Mouse (Mus musculus): ENCODE results near the gene Asphd1. TPM values are rescaled to one million over a fixed set of nuclear protein-coding genes. Genes with fewer than 3 reads are reported as not detected.
A peak's percentile ranks its signal among the peaks of the same experiment; 100 is the strongest.

Asphd1 gene
- polyA plus RNA-seq, 1 experiment from 2014 or later: 0.13 TPM

DNA sequence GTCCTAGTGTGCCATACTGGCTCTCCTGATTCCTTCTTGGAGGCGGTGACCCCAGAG is 26.3 kb upstream of the Asphd1 start, which contains the start of gene Cdipt:
Cdipt (plus strand) TSS at position 22 of the 57 bp plus-strand sequence.
- peak within 1 kb of the TSS; percentile 97 for H3K27ac ChIP-seq
- peak within 1 kb of the TSS; percentile 96 for H3K9ac ChIP-seq
- ATAC-seq (ENCODE audit: insufficient number of reproducible peaks, insufficient read depth, low FRiP score, low TSS enrichment, low read depth): no peak
- WGBS: 0% methylated on average over 1 of the region's 1 CpGs
- peaks cover 10% of the 10 kb centered on the region for H3K4me1 ChIP-seq
- H3K4me3 ChIP-seq: peak within 1 kb of the TSS; percentile 85
- H3K9me3 ChIP-seq: no peaks in the 10 kb centered on the region
- H3K27me3 ChIP-seq: no peaks in the 10 kb centered on the region
- H3K36me3 ChIP-seq: peaks cover 27% of the 10 kb centered on the region
- peak within 1 kb of the TSS; percentile 89 for H3K4me2 ChIP-seq

DNA sequence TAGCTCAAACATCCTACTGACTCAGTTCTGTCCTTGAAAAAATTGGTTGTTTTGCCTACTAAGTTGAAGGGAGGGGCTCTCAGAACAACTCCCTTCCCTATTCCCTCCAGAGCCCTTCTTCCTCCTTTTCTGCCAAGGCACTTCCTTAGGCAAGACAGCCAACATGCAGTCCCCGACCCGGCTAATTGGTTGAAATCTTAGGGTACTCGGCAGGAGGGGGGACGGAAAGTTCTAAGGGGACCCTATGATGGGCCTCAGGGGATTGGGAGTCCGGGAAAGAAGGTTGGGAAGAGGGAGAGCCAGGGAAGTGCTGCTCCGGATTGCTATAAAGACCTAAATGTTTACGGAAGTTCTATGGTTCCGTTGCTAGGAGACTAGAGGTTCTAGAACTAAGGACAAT is 26.1 kb upstream of the Asphd1 start:
- Histone ChIP-seq H3K9me3 (no peaks in the 10 kb centered on the region), H3K4me1 (peaks cover 10% of the 10 kb centered on the region), H3K36me3 (peaks cover 26% of the 10 kb centered on the region), H3K27me3 (no peaks in the 10 kb centered on the region), H3K4me2 (peak overlapping the region; percentile 89), H3K4me3 (peak overlapping the region; percentile 85), H3K9ac (peak overlapping the region; percentile 96), H3K27ac (peak overlapping the region; percentile 97; the same call in 1 of the 2 replicates)
- ATAC-seq (ENCODE audit: insufficient number of reproducible peaks, insufficient read depth, low FRiP score, low TSS enrichment, low read depth): no peak
- 8% methylated on average over 8 of the region's 8 CpGs for WGBS

DNA sequence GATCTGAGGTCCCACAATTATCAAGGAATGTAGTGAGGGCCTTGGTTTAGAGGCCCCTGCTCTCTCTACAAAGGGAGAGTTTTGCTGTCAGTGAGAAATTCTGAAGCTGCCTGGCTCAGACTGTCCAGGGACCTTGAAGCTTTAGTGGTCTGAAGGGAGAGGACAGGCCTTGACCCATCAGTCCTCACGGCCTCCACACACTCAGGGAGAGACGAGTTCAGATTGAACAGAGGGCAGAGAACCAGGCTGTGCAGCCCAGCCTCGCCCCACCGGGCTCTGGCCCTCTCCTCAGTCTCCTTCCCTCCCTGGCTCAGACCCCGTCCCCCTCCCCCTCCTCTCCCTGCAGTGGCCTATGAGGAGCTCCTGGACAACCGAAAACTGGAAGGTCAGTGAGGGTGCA is 18.0 kb upstream of the Asphd1 start:
- H3K27ac ChIP-seq: no peak overlapping the region
- H3K4me2 ChIP-seq: no peak overlapping the region
- no peaks in the 10 kb centered on the region for H3K36me3 ChIP-seq
- no peak overlapping the region for H3K9ac ChIP-seq
- no peaks in the 10 kb centered on the region for H3K9me3 ChIP-seq
- H3K4me3 ChIP-seq: no peak overlapping the region
- 58% methylated on average over 6 of the region's 6 CpGs for WGBS
- no peak for ATAC-seq (ENCODE audit: insufficient number of reproducible peaks, insufficient read depth, low FRiP score, low TSS enrichment, low read depth)
- no peaks in the 10 kb centered on the region for H3K4me1 ChIP-seq
- H3K27me3 ChIP-seq: peaks cover 21% of the 10 kb centered on the region

DNA sequence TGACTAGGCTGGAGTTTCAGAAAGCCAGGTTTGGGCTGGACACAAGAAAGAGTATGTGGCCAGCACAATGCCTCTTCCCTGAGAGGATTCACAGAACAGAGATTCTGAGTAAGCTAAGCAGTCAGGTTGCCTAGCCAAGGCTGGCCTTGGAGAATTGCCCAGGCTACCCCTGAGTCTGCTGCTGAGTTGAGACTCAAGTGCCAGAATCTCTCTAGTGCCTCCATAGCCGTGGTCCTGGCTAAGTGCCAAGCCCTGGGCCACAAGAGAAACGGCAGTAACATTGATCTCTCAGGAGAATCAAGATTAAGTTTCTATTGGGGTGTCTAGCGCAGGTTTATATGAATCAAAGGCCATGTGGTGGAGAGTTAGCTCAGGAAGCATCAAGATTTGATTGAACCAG is 16.2 kb upstream of the Asphd1 start:
- Histone ChIP-seq H3K4me2 (no peak overlapping the region), H3K27ac (no peak overlapping the region), H3K4me1 (no peaks in the 10 kb centered on the region), H3K36me3 (no peaks in the 10 kb centered on the region), H3K4me3 (no peak overlapping the region), H3K9me3 (no peaks in the 10 kb centered on the region), H3K9ac (no peak overlapping the region), H3K27me3 (peaks cover 24% of the 10 kb centered on the region)
- 51% methylated on average over 3 of the region's 3 CpGs for WGBS
- no peak for ATAC-seq (ENCODE audit: insufficient number of reproducible peaks, insufficient read depth, low FRiP score, low TSS enrichment, low read depth)

DNA sequence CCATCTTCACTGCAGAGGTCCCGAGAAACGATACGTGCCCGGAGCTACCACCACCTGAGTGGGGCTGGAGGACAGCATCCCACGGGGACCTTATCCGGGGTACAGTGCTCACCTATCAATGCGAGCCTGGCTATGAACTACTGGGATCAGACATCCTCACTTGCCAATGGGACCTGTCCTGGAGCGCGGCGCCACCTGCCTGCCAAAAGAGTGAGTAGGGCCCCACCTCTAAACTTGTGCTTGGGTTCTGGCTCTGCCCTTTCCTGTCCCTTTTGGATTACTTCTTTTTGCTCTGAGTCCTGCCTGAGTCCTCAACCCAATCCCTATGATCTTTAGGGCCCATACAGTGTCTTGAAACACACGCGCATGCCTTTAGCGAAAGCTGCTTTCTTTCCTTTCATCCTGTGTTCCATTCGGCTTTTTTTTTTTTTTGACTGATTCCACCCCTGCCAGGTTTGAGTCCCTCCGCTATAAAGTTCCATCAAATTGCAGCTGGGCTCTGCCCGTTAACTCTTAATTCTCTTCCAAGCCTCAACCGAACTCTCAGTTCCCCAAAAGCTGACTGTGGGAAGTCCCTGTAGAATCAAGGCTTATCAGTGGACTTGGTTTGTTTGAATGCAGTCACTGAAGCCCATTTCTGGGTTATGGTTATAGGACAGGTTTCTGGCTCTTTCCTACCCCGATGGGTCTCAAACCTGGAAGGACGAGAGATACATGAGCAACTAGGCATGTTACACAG is 14.3 kb upstream of the Asphd1 start:
- Histone ChIP-seq H3K27me3 (peaks cover 24% of the 10 kb centered on the region), H3K27ac (no peak overlapping the region), H3K4me1 (no peaks in the 10 kb centered on the region), H3K36me3 (no peaks in the 10 kb centered on the region), H3K9me3 (no peaks in the 10 kb centered on the region), H3K9ac (no peak overlapping the region), H3K4me3 (no peak overlapping the region), H3K4me2 (peak overlapping the region; percentile 30)
- ATAC-seq (ENCODE audit: insufficient number of reproducible peaks, insufficient read depth, low FRiP score, low TSS enrichment, low read depth): 0 out of 2 replicates have a peak, but pooled peaks have one; percentile 37
- 27% methylated on average over 19 of the region's 19 CpGs for WGBS

DNA sequence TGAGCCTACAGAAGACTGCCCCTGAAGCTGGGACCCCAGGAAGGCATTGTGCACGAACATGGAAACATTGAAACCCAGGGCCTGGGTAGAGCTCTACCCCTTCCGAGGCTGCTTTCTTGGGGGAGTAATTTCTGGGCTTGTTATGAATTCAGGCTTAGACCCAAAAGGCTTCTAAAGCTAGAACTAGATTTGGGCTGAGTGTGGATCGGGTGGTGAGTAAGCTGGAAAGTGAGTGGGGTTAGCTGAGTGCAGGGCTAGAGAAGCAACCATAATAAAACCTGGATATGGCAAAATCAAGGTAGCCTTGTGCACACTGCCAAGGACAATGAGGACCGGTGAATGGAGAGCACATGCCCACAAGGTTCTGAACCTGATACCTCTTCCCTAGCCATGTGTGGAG is 12.6 kb upstream of the Asphd1 start:
- Histone ChIP-seq H3K36me3 (no peaks in the 10 kb centered on the region), H3K27me3 (peaks cover 24% of the 10 kb centered on the region), H3K4me2 (no peak overlapping the region), H3K9ac (no peak overlapping the region), H3K4me3 (no peak overlapping the region), H3K27ac (no peak overlapping the region), H3K4me1 (no peaks in the 10 kb centered on the region), H3K9me3 (no peaks in the 10 kb centered on the region)
- 78% methylated on average over 4 of the region's 4 CpGs for WGBS
- no peak for ATAC-seq (ENCODE audit: insufficient number of reproducible peaks, insufficient read depth, low FRiP score, low TSS enrichment, low read depth)

DNA sequence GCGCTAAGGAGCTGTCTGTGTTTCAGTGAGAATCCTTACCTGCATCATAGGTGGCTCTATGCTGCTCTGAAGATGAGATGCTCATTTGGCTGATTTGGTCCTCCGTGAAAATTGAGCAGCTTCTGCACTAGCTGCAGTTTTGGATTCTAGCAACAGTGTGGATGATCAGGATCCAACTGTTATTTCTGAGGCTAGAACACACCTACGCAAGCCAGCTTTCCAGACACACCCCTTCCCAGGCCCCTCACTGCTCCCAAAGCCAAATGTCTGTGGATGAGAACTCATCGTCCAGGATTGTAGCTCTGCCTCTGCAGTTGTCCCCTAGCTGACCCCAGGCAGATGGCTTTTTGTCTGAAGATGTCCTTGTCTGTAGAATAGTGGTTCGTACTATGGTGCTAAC is 11.7 kb upstream of the Asphd1 start:
- H3K9ac ChIP-seq: no peak overlapping the region
- no peak overlapping the region for H3K4me3 ChIP-seq
- H3K4me1 ChIP-seq: no peaks in the 10 kb centered on the region
- H3K27ac ChIP-seq: no peak overlapping the region
- no peaks in the 10 kb centered on the region for H3K36me3 ChIP-seq
- no peaks in the 10 kb centered on the region for H3K9me3 ChIP-seq
- ATAC-seq (ENCODE audit: insufficient number of reproducible peaks, insufficient read depth, low FRiP score, low TSS enrichment, low read depth): no peak
- 88% methylated on average over 5 of the region's 5 CpGs for WGBS
- H3K4me2 ChIP-seq: no peak overlapping the region
- peaks cover 24% of the 10 kb centered on the region for H3K27me3 ChIP-seq

DNA sequence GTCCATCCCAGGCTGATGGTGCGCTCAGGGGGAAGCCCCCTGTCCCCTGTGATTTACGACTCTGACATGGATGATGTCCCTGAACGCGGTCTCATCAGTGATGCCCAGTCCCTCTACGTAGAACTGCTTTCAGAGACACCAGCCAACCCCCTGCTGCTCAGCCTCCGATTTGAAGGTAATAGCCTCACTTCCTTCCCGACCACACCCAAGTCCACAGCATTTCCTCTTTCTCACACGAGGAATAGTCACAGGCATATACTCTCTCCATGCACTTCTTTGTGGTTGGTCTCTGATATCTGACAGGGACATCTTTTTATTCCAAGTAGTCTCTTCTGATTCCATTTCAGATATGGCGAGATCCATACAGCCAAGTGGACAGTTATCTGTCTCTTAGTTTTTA is 10.4 kb upstream of the Asphd1 start:
- no peak for ATAC-seq (ENCODE audit: insufficient number of reproducible peaks, insufficient read depth, low FRiP score, low TSS enrichment, low read depth)
- Histone ChIP-seq H3K27ac (no peak overlapping the region), H3K4me2 (no peak overlapping the region), H3K27me3 (peaks cover 24% of the 10 kb centered on the region), H3K9me3 (no peaks in the 10 kb centered on the region), H3K4me3 (no peak overlapping the region), H3K4me1 (no peaks in the 10 kb centered on the region), H3K9ac (no peak overlapping the region), H3K36me3 (no peaks in the 10 kb centered on the region)
- WGBS: 74% methylated on average over 9 of the region's 9 CpGs

DNA sequence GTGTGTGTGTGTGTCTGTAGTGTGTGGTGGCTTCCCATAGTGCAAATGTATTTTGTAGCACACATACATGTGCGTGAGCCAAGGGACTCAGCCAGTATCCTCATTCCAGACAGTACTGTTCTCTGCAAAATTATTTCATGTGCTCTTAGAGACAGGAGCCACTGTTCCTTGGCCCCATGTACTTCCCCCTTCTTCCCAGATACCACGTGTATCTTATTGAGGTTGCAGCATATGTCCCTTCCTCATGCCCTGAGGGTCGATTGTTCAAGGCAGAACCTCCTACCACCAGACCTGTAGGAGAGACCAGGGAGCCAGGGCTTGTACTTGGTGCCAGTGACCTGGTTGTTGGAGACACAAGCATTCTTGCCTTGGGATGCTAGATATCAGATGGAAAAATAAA is 5.7 kb upstream of the Asphd1 start:
- H3K4me2 ChIP-seq: no peak overlapping the region
- no peak overlapping the region for H3K9ac ChIP-seq
- H3K27ac ChIP-seq: no peak overlapping the region
- no peak for ATAC-seq (ENCODE audit: insufficient number of reproducible peaks, insufficient read depth, low FRiP score, low TSS enrichment, low read depth)
- WGBS: 59% methylated on average over 3 of the region's 3 CpGs
- H3K9me3 ChIP-seq: no peaks in the 10 kb centered on the region
- peaks cover 5% of the 10 kb centered on the region for H3K4me1 ChIP-seq
- H3K27me3 ChIP-seq: peaks cover 40% of the 10 kb centered on the region
- no peaks in the 10 kb centered on the region for H3K36me3 ChIP-seq
- no peak overlapping the region for H3K4me3 ChIP-seq

DNA sequence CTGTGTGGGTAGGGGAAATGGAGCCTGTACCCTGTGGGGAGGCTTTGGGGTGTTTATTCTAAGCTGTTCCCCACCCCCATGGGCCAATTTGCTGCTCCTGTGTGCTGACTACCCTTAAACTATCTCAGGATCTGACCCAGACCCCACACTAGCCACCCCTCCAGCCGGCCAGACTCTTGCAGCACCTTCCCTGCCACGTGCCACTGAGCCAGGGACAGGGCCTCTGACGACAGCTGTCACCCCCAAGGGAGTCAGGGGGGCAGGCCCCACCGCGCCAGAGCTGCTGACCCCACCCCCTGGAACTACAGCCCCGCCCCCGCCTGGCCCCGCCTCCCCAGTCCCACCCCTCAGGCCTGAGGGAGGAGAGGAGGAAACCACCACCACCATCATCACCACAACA is 3.3 kb upstream of the Asphd1 start:
- no peak for ATAC-seq (ENCODE audit: insufficient number of reproducible peaks, insufficient read depth, low FRiP score, low TSS enrichment, low read depth)
- peaks cover 47% of the 10 kb centered on the region for H3K27me3 ChIP-seq

DNA sequence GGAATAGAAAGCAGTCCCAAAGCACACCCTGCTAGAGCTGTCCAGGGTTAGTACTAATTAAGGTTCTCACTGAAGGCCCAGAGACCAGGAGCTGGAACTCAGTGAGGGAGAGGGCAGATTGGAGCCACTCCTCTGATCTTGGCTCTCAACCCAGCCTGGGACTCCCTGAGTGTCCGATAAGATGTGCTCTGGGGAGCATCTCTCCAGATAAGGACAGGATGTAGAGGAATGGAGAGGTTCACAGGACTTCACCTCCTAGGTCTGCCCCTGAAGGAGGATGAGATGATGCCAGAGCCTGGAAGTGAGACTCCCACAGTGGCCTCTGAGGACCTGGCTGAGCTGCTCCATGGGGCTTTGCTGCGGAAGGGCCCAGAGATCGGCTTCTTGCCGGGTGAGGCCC is 2.4 kb upstream of the Asphd1 start:
- no peak for ATAC-seq (ENCODE audit: insufficient number of reproducible peaks, insufficient read depth, low FRiP score, low TSS enrichment, low read depth)
- H3K4me1 ChIP-seq: peaks cover 14% of the 10 kb centered on the region
- H3K4me2 ChIP-seq: no peak overlapping the region
- H3K9ac ChIP-seq: no peak overlapping the region
- WGBS: 16% methylated on average over 4 of the region's 4 CpGs
- H3K9me3 ChIP-seq: no peaks in the 10 kb centered on the region
- H3K27me3 ChIP-seq: peaks cover 47% of the 10 kb centered on the region
- no peak overlapping the region for H3K4me3 ChIP-seq
- no peaks in the 10 kb centered on the region for H3K36me3 ChIP-seq
- H3K27ac ChIP-seq: no peak overlapping the region

More for the DNA sequence above, 3.3 kb upstream of the Asphd1 start:
- peaks cover 14% of the 10 kb centered on the region for H3K4me1 ChIP-seq
- no peak overlapping the region for H3K27ac ChIP-seq
- 0% methylated on average over 8 of the region's 8 CpGs for WGBS
- no peak overlapping the region for H3K4me2 ChIP-seq
- H3K4me3 ChIP-seq: no peak overlapping the region
- no peak overlapping the region for H3K9ac ChIP-seq
- H3K36me3 ChIP-seq: no peaks in the 10 kb centered on the region
- no peaks in the 10 kb centered on the region for H3K9me3 ChIP-seq

DNA sequence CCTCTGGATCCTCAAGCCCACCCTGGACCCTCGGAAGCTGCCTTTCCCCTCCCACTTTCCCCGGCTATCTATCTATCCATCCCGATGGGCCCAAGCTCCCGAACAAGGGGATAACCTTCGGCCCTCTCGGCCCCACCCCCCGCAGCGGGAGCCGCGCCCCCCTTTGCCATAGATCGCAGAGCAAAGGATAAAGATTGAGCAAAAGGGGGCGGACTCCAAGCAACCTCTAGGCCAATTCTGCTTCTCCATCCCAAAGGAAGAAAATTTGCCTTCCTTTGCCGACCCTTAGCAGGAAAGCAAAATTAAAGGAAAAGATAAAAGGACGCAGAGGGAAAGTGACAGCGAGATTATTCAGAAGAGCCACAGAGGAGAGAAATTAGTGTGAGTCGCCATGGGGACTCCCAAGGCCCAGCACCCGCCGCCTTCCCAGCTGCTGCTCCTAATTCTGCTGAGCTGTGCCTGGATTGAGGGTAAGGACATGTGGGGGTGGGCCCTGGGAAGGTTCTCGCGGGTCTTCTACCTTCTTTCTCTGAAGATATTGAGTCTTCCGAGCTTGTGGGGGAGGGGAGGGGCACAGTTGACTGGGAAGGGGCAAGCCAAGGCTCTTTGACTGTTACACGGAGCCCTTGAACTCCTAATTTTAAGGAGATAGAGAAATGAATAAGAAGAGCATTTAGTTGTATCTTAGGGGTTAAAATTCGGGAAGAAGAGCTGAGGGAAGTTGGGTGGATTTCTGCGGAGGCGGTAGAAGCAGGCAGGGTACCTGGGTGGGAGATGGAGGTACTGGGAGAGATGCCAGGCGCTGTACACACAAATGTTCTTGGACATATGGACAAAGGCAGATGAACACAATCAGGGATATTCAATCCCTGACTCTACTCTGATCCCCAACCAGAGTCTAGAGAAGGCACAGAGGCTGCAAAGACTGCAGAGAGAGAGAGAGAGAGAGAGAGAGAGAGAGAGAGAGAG is 1.5 kb upstream of the Asphd1 start:
- ATAC-seq (ENCODE audit: insufficient number of reproducible peaks, insufficient read depth, low FRiP score, low TSS enrichment, low read depth): no peak
- no peak overlapping the region for H3K9ac ChIP-seq
- no peaks in the 10 kb centered on the region for H3K36me3 ChIP-seq
- peak overlapping the region; percentile 99 for H3K4me2 ChIP-seq
- H3K9me3 ChIP-seq: no peaks in the 10 kb centered on the region
- peak overlapping the region; percentile 52; the same call in 1 of the 2 replicates for H3K4me3 ChIP-seq
- H3K27ac ChIP-seq: no peak overlapping the region
- H3K27me3 ChIP-seq: peaks cover 47% of the 10 kb centered on the region
- peaks cover 14% of the 10 kb centered on the region for H3K4me1 ChIP-seq
- WGBS: 6% methylated on average over 26 of the region's 26 CpGs

All from embryonic facial prominence, embryonic 13.5 days (tissue).